Comparison of ENCODE assay signal across 8 mouse cellular contexts in genomic region chr15:79400134-79400974, GRCm38 (mm10). TPM values are rescaled to one million over a fixed set of nuclear protein-coding genes. Genes with fewer than 3 reads are reported as not detected.
DNase-seq lines count a peak whose midpoint lies in the region; ATAC-seq lines count a peak whose summit lies in the region.

No protein-coding gene starts in this region.

- H3K36me3 ChIP-seq in lung, embryonic 15.5 days, result no peaks in the 10 kb centered on the region
- H3K36me3 ChIP-seq in limb, embryonic 10.5 days, result peaks cover 29% of the 10 kb centered on the region
- H3K36me3 ChIP-seq in stomach, embryonic 15.5 days, result no peaks in the 10 kb centered on the region

- peak; percentile 14 for DNase-seq in adrenal gland, adult 8-10 months
- DNase-seq in adrenal gland, postnatal 36 days, result no peak
- DNase-seq in lung, postnatal 25 days (ENCODE audit: low spot score), result no peak
- DNase-seq in limb, embryonic 10.5 days (ENCODE audit: low spot score), result no peak
- DNase-seq in left cerebral cortex, postnatal 14 days (ENCODE audit: low spot score in 2 of 2), result no peak

- no peak overlapping the region for H3K4me3 ChIP-seq in lung, embryonic 15.5 days
- no peak overlapping the region for H3K4me3 ChIP-seq in limb, embryonic 10.5 days
- H3K4me3 ChIP-seq in stomach, embryonic 15.5 days (replicated peaks), result no peak overlapping the region

- no peaks in the 10 kb centered on the region for H3K27me3 ChIP-seq in lung, embryonic 15.5 days
- no peaks in the 10 kb centered on the region for H3K27me3 ChIP-seq in limb, embryonic 10.5 days (ENCODE audit: low read depth, poor library complexity, severe bottlenecking)
- H3K27me3 ChIP-seq in stomach, embryonic 15.5 days (replicated peaks), result no peaks in the 10 kb centered on the region

- H3K9me3 ChIP-seq in lung, embryonic 15.5 days, result no peaks in the 10 kb centered on the region
- no peaks in the 10 kb centered on the region for H3K9me3 ChIP-seq in limb, embryonic 10.5 days (replicated peaks)
- H3K9me3 ChIP-seq in stomach, embryonic 15.5 days, result no peaks in the 10 kb centered on the region

- H3K27ac ChIP-seq in lung, embryonic 15.5 days, result 0 out of 2 replicates have a peak overlapping the region, but pooled peaks have one; percentile 5
- H3K27ac ChIP-seq in limb, embryonic 10.5 days, result peak overlapping the region; percentile 68
- H3K27ac ChIP-seq in stomach, embryonic 15.5 days, result 0 out of 2 replicates have a peak overlapping the region, but pooled peaks have one; percentile 13

- 61% methylated on average over 6 of the region's 6 CpGs for WGBS in lung, embryonic 15.5 days
- WGBS in limb, embryonic 10.5 days, result 65% methylated on average over 6 of the region's 6 CpGs
- WGBS in stomach, embryonic 15.5 days, result 68% methylated on average over 6 of the region's 6 CpGs

- intact Hi-C loops in left cerebral cortex, postnatal 14 days (cut with DNase I), result loop anchor here (5.0 kb wide), 2 partner anchors 42 to 67 kb away; no protein-coding TSS in a partner anchor

- H3K4me2 ChIP-seq in lung, embryonic 15.5 days, result peak overlapping the region; percentile 84
- H3K4me2 ChIP-seq in stomach, embryonic 15.5 days, result peak overlapping the region; percentile 87; the same call in 1 of the 2 replicates

- 0 out of 2 replicates have a peak overlapping the region, but pooled peaks have one; percentile 4 for H3K9ac ChIP-seq in lung, embryonic 15.5 days
- no peak overlapping the region for H3K9ac ChIP-seq in stomach, embryonic 15.5 days

- no peak for ATAC-seq in lung, embryonic 15.5 days (ENCODE audit: borderline replicate concordance, extremely low read depth, low FRiP score, low TSS enrichment)
- no peak for ATAC-seq in stomach, embryonic 15.5 days (ENCODE audit: insufficient read depth, low FRiP score, low read depth)
- ATAC-seq in inflammation-experienced regulatory T-cells, adult 6 months, result no peak

- peaks cover 67% of the 10 kb centered on the region for H3K4me1 ChIP-seq in lung, embryonic 15.5 days
- H3K4me1 ChIP-seq in limb, embryonic 10.5 days, result peaks cover 55% of the 10 kb centered on the region
- H3K4me1 ChIP-seq in stomach, embryonic 15.5 days, result peaks cover 48% of the 10 kb centered on the region

RNA-seq across cellular contexts. Expression of gene Tmem184b, which starts 3.0 kb away (rescaled TPM):
- total RNA-seq in adrenal gland, adult 8-10 months (2022), result 10 to 100 TPM; 39.1 to 76.8 (median 65.3) TPM
- total RNA-seq in adrenal gland, postnatal 36 days (2021), result 10 to 100 TPM; 46.6 to 75.2 TPM
- 76.4 and 76.5 TPM in 2 replicates for polyA plus RNA-seq in lung, embryonic 15.5 days (2015; fragmentation: Nextera tagmentation; extraction: Ambion mirVana)
- polyA plus RNA-seq in limb, embryonic 10.5 days (2016; fragmentation: Nextera tagmentation; extraction: Ambion mirVana), result 63.5 and 74.8 TPM in 2 replicates
- polyA plus RNA-seq in stomach, embryonic 15.5 days (2015; fragmentation: Nextera tagmentation; extraction: Ambion mirVana), result 58.5 and 59.9 TPM in 2 replicates
- 10 to 100 TPM in 1 of 3 experiments, 1 to 10 TPM in 2; 8.2 to 12.8 (median 9.2) TPM for polyA plus RNA-seq in inflammation-experienced regulatory T-cells, adult 6 months (2017; shearing (Covaris generic))
- 10 to 100 TPM; 56.2 to 56.8 TPM for total RNA-seq in left cerebral cortex, postnatal 14 days (2021)

RNA-seq across cellular contexts. Expression of gene Maff, which starts 53.9 kb away (rescaled TPM):
- 1 to 10 TPM; 5.2 to 6.7 (median 6.1) TPM for total RNA-seq in adrenal gland, adult 8-10 months (2022)
- 10 to 100 TPM in 1 of 2 experiments, 1 to 10 TPM in 1; 6.3 to 19.1 TPM for total RNA-seq in adrenal gland, postnatal 36 days (2021)
- polyA plus RNA-seq in lung, embryonic 15.5 days (2015; fragmentation: Nextera tagmentation; extraction: Ambion mirVana), result 4.8 and 5.3 TPM in 2 replicates
- polyA plus RNA-seq in limb, embryonic 10.5 days (2016; fragmentation: Nextera tagmentation; extraction: Ambion mirVana), result 1.2 and 1.5 TPM in 2 replicates
- 5.2 and 6.6 TPM in 2 replicates for polyA plus RNA-seq in stomach, embryonic 15.5 days (2015; fragmentation: Nextera tagmentation; extraction: Ambion mirVana)
- polyA plus RNA-seq in inflammation-experienced regulatory T-cells, adult 6 months (2017; shearing (Covaris generic)), result 1 to 10 TPM in 2 of 3 experiments, under 1 TPM in 1; 0.84 to 5.5 (median 1.5) TPM
- 1 to 10 TPM; 1.4 to 2.6 TPM for total RNA-seq in left cerebral cortex, postnatal 14 days (2021)

RNA-seq across cellular contexts. Expression of gene Csnk1e, which starts 55.0 kb away (rescaled TPM):
- total RNA-seq in adrenal gland, adult 8-10 months (2022), result 100 to 1,000 TPM in 2 of 4 experiments, 10 to 100 TPM in 2; 80.4 to 126 (median 97.1) TPM
- total RNA-seq in adrenal gland, postnatal 36 days (2021), result 10 to 100 TPM; 69.0 to 96.0 TPM
- 97.2 and 99.0 TPM in 2 replicates for polyA plus RNA-seq in lung, embryonic 15.5 days (2015; fragmentation: Nextera tagmentation; extraction: Ambion mirVana)
- polyA plus RNA-seq in limb, embryonic 10.5 days (2016; fragmentation: Nextera tagmentation; extraction: Ambion mirVana), result 152 and 170 TPM in 2 replicates
- polyA plus RNA-seq in stomach, embryonic 15.5 days (2015; fragmentation: Nextera tagmentation; extraction: Ambion mirVana), result 63.7 and 66.0 TPM in 2 replicates
- polyA plus RNA-seq in inflammation-experienced regulatory T-cells, adult 6 months (2017; shearing (Covaris generic)), result 1 to 10 TPM; 4.2 to 6.5 (median 4.4) TPM
- total RNA-seq in left cerebral cortex, postnatal 14 days (2021), result 100 to 1,000 TPM; 142 to 166 TPM

Comparison
In these comparisons a context has a peak if more than half of its experiments do, and no peak if none do; other contexts are left out.
1. H3K27ac ChIP-seq: peak in every context shown above with its lines; median percentile 68 in limb, embryonic 10.5 days; 13 in stomach, embryonic 15.5 days; 5 in lung, embryonic 15.5 days.